Comparison of ENCODE assay signal across 10 mouse cellular contexts in the genomic region with DNA sequence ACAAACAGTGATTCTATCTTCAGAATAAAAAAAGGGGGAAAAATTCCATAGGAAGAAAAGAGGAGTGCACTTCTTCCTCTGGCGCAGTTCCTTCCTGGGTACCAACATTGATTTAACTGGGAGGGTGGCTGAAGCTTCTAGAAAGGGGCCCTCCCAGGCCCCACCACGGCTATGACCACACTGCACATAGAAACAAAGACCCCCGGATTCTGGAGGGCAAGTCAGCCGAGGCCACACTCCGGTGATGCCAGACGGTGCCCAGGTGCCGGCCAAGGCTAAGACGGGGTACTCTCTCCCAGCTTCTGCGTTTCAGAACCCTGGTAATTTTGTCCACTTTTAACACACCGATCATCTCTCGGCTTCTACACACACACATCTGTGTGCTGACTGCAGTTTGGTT.
DNase-seq lines count a peak whose midpoint lies in the region; ATAC-seq lines count a peak whose summit lies in the region.
"Had no signal": no experiment of that assay in that cellular context is flagged by ENCODE, and none has a peak within 500 bp of the region (broad histone marks: within the 10 kb centered on the region; RNA-seq: fewer than 3 reads in every experiment).

No protein-coding gene starts in this region.

- DNase-seq in heart, adult 18-20 months, result no peak
- peak; percentile 61 for DNase-seq in cerebellum, adult 8-10 months
- no peak for DNase-seq in forebrain, embryonic 14.5 days (ENCODE audit: low spot score)
- no peak for DNase-seq in spleen, adult 18-20 months
- DNase-seq in urinary bladder, adult 2 months (ENCODE audit: low spot score), result no peak
- no peak for DNase-seq in adrenal gland, postnatal 36 days
- DNase-seq: kidney, adult 8-10 months; lung, postnatal 10 days had no signal

- no peak for ATAC-seq in heart, embryonic 13.5 days (ENCODE audit: extremely low read depth, insufficient number of reproducible peaks, low FRiP score, low TSS enrichment)
- ATAC-seq in forebrain, embryonic 14.5 days, result peak; percentile 38; the same call in 1 of the 2 replicates
- no peak for ATAC-seq in midbrain, embryonic 12.5 days (ENCODE audit: low FRiP score, low read depth)

- no peaks in the 10 kb centered on the region for H3K36me3 ChIP-seq in heart, embryonic 13.5 days
- H3K36me3 ChIP-seq in forebrain, embryonic 14.5 days (ENCODE audit: control insufficient read depth, insufficient read depth, low read length), result no peaks in the 10 kb centered on the region
- no peaks in the 10 kb centered on the region for H3K36me3 ChIP-seq in midbrain, embryonic 12.5 days

- H3K27ac ChIP-seq in heart, embryonic 13.5 days (replicated peaks), result no peak overlapping the region
- H3K27ac ChIP-seq in forebrain, embryonic 14.5 days (ENCODE audit: low read depth, low read length), result peak overlapping the region; percentile 70
- 0 out of 2 replicates have a peak overlapping the region, but pooled peaks have one; percentile 20 for H3K27ac ChIP-seq in midbrain, embryonic 12.5 days (replicated peaks)

- H3K4me2 ChIP-seq in heart, embryonic 13.5 days, result peak overlapping the region; percentile 77
- peak overlapping the region; percentile 62 for H3K4me2 ChIP-seq in forebrain, embryonic 14.5 days (ENCODE audit: low read length)
- H3K4me2 ChIP-seq in midbrain, embryonic 12.5 days (replicated peaks), result peak overlapping the region; percentile 23; the same call in 1 of the 2 replicates

- H3K4me3 ChIP-seq in heart, embryonic 13.5 days, result peak overlapping the region; percentile 55; the same call in 1 of the 2 replicates
- H3K4me3 ChIP-seq in forebrain, embryonic 14.5 days (ENCODE audit: low read depth, low read length), result no peak overlapping the region
- H3K4me3 ChIP-seq in midbrain, embryonic 12.5 days, result no peak overlapping the region

- H3K4me1 ChIP-seq in heart, embryonic 13.5 days, result peaks cover 19% of the 10 kb centered on the region
- peaks cover 26% of the 10 kb centered on the region for H3K4me1 ChIP-seq in forebrain, embryonic 14.5 days (ENCODE audit: control insufficient read depth, insufficient read depth, low read length)
- peaks cover 48% of the 10 kb centered on the region for H3K4me1 ChIP-seq in midbrain, embryonic 12.5 days

- 61% methylated on average over 11 of the region's 11 CpGs for WGBS in heart, embryonic 13.5 days
- 29% methylated on average over 11 of the region's 11 CpGs for WGBS in forebrain, embryonic 14.5 days
- WGBS in midbrain, embryonic 12.5 days, result 68% methylated on average over 11 of the region's 11 CpGs

- peaks cover 66% of the 10 kb centered on the region for H3K27me3 ChIP-seq in heart, embryonic 13.5 days (replicated peaks)
- no peaks in the 10 kb centered on the region for H3K27me3 ChIP-seq in forebrain, embryonic 14.5 days (replicated peaks; ENCODE audit: control insufficient read depth, insufficient read depth, low read length)
- peaks cover 30% of the 10 kb centered on the region for H3K27me3 ChIP-seq in midbrain, embryonic 12.5 days

- no peaks in the 10 kb centered on the region for H3K9me3 ChIP-seq in heart, embryonic 13.5 days
- no peaks in the 10 kb centered on the region for H3K9me3 ChIP-seq in forebrain, embryonic 14.5 days (replicated peaks; ENCODE audit: control insufficient read depth, low read length)
- H3K9me3 ChIP-seq in midbrain, embryonic 12.5 days, result no peaks in the 10 kb centered on the region

- H3K9ac ChIP-seq in heart, embryonic 13.5 days, result no peak overlapping the region
- peak overlapping the region; percentile 55; the same call in 1 of the 2 replicates for H3K9ac ChIP-seq in forebrain, embryonic 14.5 days (ENCODE audit: low read length)
- no peak overlapping the region for H3K9ac ChIP-seq in midbrain, embryonic 12.5 days (replicated peaks)

Comparison
In these comparisons a context has a peak if more than half of its experiments do, and no peak if none do; other contexts are left out.
1. H3K4me2 ChIP-seq: peak in every context shown above with its lines; median percentile 77 in heart, embryonic 13.5 days; 62 in forebrain, embryonic 14.5 days; 23 in midbrain, embryonic 12.5 days.